Mouse (Mus musculus): ENCODE measurements around the gene Rgp1.
"Not testable (repeated sequence)": the region's sequence is repeated elsewhere in the genome, so short reads cannot be mapped to it uniquely, and the experiment has no call there.

Gene Rgp1

GRCm38 (mm10) chr4:43593453-43593852 is 14.9 kb downstream of the Rgp1 start:
- DNase-seq (ENCODE audit: low spot score in 2 of 2): no peak

DNA sequence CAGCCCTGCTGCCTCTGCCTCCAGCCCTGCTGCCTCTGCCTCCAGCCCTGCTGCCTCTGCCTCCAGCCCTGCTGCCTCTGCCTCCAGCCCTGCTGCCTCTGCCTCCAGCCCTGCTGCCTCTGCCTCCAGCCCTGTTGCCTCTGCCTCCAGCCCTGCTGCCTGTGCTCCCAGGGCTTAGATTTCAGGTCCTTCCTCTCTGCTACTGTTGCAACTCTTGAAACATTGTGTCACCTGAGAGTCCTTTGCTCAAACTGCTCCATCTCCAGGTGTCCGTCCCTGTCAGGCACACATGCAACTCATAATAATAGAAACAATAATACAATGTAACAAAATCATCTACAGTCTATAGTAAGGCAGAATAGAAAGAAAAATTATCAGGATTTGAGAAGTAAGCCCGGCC is 18.1 kb downstream of the Rgp1 start:
- not testable (repeated sequence) for DNase-seq (ENCODE audit: low spot score in 2 of 2)

DNA sequence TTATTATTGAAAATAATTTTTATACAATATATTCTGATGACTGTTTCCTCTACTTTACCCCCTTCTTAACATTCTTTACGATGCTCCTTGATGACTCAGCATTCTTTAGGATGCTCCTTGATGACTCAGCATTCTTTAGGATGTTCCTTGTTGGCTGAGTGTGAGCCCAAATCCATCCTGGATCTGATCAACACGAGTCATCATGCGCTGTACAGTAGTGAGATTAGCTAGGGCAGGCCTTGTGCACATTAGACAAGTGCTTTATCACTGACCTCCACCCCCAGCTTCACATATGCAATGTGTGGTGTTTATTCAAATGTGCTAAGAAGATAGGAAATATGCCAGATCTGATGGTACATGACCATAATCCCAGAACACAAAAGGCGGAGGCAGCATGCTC is 19.7 kb downstream of the Rgp1 start:
- no peak for DNase-seq (ENCODE audit: low spot score in 2 of 2)

- DNase-seq (ENCODE audit: low spot score in 2 of 2): no peak
Measured at GRCm38 (mm10) chr4:43598650-43599380, 20.3 kb downstream of the Rgp1 start.

DNA sequence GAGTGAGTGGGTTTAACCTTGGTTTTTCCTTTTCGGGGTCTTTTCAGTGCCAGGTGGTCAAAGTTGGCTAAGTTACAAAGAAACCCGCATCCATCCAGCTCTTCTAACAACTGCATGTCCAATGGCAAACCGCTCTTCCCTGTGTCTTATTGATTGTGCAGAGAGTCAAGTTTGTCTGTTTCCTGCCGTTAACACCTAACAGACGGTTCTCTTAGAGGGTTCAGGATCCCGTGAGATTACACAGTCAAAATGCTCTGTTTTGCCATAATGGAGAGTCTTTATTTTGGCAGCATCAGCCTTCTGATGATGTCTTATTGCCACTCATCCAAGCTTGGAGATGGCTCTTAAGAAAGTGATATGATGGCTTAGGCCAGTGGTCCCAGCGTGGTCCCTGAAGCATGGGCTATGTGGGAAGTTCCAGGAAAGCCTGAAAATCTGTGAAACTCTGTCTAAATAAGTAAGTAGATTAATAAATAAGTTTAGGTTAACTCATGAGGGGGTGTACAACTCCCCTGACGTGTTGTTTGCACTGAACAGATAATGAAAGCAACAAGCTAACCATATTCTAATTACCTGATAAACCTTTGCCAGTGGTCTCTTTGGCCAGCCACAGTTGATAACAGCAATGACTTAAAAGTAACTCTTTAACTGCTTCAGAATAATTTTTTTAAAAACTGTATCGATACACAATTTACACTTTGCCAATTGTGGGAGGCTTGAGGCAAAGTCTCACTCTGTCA is 21.9 kb downstream of the Rgp1 start:
- no peak for DNase-seq (ENCODE audit: low spot score in 2 of 2)

GRCm38 (mm10) chr4:43604099-43604498 is 25.6 kb downstream of the Rgp1 start:
- no peak for DNase-seq (ENCODE audit: low spot score in 2 of 2)

- DNase-seq (ENCODE audit: low spot score in 2 of 2): no peak
Measured at GRCm38 (mm10) chr4:43604751-43605685, 26.5 kb downstream of the Rgp1 start.

DNA sequence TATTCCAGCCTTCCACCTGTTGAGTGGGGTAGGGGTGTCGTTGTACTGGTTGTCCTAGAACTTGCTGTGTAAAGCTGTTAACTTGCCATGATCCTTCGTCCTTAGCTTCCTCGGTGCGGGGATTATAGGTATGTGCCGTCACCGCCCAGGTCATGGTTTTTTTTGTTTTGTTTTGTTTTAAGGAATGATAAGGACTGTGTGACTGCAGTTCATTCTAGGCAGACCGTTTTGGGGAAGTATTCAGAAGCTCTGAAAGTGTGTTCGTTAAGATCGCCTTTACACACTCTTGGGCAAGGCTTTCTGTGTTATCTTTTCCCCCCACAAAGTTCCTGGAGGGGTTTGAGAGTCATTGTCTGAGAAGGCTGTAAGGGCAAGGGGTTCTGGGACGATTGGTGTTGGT is 34.0 kb downstream of the Rgp1 start:
- no peak for DNase-seq (ENCODE audit: low spot score in 2 of 2)

- no peak for DNase-seq (ENCODE audit: low spot score in 2 of 2)
Measured at GRCm38 (mm10) chr4:43613060-43613730, 34.7 kb downstream of the Rgp1 start.

DNA sequence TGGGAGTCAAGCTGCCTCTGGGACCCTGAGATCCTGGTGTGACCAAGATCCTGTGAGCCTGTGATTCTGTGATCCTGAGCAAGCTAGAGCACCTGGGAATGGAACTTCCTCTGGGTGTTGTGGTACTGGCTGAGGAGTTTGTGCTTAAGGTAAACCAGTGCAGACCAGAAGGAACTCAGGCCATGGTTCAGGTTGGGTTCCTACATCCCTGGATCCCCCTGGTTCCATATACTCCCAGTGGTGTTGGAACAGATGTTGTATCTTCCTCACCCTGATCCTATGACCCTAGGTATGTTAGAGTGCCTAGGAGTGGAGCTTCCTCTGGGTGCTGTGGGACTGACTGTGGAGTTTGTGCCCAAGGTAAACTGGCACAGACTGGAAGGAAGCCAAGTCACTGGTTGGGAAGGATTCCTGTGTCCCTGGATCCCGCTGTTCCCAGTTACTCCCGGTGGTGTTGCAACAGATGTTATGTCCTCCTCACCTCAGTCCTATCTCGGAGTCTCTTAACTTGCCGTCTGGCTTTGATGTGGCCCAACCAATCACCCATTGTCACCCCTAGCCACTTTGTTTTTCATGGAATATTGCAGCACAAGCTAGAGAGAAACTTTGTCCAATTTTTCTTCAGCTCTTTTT is 41.7 kb downstream of the Rgp1 start:
- DNase-seq (ENCODE audit: low spot score in 2 of 2): no peak

DNA sequence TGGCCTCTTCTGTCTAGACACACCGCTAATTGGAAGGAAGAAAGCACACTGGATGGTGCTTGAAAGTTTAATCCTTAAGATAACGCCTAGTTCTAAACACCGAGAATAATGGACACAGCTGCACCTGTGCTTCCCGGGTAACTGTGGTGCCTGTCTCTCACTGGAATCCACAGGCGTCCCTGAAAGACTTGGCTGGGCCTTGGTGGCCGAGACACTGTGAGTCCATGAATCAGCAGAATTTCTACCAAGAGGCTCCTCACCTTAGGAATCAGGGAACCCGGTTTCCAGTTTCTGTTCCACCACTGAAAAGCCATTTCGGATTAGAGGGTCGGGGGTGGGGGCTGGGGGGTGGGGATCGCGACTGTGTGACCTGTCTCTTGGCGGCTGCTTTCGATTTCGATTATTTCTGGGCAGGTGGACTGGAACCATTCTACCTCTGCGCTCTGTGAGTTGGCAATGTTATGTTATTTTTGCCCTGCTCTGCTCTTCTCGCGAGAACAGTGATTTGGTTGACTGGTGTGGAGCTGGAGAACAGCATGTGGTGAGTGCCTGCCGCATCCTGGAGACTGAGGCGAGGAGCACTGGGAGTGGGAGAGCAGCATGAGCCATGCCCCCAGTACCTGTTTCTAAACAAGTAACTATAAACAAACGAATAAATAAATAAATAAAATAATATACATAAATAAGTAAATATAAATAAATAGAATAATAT is 50.7 kb downstream of the Rgp1 start:
- no peak for DNase-seq (ENCODE audit: low spot score in 2 of 2)

GRCm38 (mm10) chr4:43630030-43630581 is 51.6 kb downstream of the Rgp1 start:
- DNase-seq (ENCODE audit: low spot score in 2 of 2): peak; percentile 60 to 92

- DNase-seq (ENCODE audit: low spot score in 2 of 2): no peak
Measured at GRCm38 (mm10) chr4:43630671-43631045, 52.1 kb downstream of the Rgp1 start.

DNA sequence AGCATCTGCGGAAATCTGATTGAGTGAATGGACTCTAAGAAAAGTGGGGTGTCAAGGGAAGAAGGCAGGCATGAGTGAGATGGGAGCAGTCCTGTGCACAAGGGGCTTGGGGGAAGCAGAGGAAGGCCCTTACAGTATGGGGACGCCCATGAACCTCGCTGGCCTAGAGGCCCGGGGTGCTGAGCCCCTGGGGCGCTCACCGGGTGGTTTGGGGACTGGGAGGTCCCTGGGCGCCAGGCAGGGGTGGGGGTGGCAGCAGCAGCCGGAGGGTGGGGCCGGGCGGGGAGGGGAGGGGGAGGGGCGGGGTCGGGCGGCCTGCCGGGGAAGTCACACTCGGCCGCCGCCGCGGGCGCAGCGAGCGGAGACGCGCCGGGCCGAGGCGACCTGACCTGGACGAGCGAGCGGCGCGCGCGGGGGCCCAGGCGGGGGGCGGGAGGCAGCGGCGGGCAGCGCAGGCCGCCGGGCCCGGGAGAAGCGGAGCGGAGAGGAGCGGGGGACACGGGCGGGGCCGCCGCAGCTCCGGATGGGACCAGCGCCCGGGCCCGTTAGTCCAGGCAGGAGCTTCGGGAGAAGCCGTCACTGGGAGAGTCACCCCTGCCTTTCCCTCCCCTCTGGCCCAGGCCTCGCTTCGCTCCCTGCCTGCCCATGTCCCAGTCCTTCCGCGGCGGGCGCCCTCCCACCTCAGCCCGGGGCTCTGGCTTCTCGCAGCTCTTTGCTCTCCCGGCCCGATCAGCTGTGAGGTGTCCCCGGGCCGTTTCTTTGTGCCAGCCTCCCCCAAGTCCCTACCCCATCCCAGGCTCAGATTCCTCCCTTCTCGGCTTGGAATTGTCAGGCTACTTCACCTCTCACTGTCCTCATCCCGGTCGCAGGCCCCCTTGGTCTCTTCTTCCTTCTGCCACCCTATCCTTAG is 52.8 kb downstream of the Rgp1 start, which contains the start of gene Npr2:
Gene Npr2 (plus strand): TSS at position 890 of the 910 bp plus-strand sequence.
- DNase-seq (ENCODE audit: low spot score in 2 of 2): no peak

DNA sequence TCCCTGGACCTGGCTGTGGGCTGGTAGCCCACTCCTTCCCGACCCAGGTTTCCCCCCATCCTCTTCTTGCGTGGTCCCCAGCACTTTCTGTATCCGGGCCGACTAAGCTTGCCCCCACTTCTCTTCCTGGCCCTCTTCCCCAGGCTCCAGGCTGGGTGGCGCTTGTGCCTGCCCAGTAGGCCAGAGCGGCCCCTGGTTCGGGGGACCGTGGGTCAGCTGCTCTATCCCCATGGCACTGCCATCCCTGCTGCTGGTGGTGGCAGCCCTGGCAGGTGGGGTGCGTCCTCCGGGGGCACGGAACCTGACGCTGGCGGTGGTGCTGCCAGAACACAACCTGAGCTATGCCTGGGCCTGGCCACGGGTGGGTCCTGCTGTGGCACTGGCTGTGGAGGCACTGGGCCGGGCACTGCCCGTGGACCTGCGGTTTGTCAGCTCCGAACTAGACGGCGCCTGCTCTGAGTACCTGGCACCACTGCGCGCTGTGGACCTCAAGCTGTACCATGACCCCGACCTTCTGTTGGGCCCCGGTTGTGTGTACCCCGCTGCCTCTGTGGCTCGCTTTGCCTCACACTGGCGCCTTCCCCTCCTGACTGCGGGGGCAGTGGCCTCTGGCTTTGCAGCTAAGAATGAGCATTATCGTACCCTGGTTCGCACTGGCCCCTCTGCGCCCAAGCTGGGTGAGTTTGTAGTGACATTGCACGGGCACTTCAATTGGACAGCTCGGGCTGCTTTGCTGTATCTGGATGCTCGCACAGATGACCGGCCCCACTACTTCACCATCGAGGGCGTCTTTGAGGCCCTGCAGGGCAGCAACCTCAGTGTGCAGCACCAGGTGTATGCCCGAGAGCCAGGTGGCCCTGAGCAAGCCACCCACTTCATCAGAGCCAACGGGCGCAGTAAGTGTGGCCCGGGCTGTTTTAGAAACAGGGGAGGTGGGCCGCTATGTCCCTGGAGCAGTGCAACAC is 53.7 kb downstream of the Rgp1 start:
- DNase-seq (ENCODE audit: low spot score in 2 of 2): no peak

DNA sequence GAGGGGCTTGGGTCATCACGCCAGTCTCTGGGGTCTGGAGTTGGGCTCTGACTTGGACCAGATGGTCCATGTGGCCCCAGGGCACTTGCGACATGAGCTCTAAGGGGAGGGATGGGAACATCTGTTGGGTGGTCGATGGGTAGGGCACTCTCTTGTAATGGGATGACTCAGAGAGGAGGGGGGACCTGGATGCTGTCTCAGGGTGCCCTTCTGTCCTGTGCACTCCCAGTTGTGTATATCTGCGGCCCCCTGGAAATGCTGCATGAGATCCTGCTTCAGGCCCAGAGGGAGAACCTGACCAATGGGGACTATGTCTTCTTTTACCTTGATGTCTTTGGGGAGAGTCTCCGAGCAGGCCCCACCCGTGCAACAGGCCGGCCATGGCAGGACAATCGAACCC is 54.8 kb downstream of the Rgp1 start:
- no peak for DNase-seq (ENCODE audit: low spot score in 2 of 2)

GRCm38 (mm10) chr4:43633736-43634135 is 55.2 kb downstream of the Rgp1 start:
- no peak for DNase-seq (ENCODE audit: low spot score in 2 of 2)
